Mouse (Mus musculus) adrenal gland, adult (tissue): ENCODE results near the gene Ccser2.

Source experiments
- DNase-seq, 2 experiments: peaks; one replicate each; pipeline ENCODE4 v3.0.0; 2022 to 2023; ENCODE audit warnings: low spot score in 1 of 2; ENCODE audit not compliant: inconsistent age in 2 of 2

The Ccser2 gene

GRCm38 (mm10) chr14:36883576-36883975 is 85.0 kb downstream of the Ccser2 start:
- no peak for DNase-seq

- DNase-seq: no peak
Measured at GRCm38 (mm10) chr14:36870257-36870656, 98.3 kb downstream of the Ccser2 start.

- DNase-seq: no peak
Measured at GRCm38 (mm10) chr14:36868769-36869362, 99.7 kb downstream of the Ccser2 start.

GRCm38 (mm10) chr14:36866966-36867700 is 101.4 kb downstream of the Ccser2 start:
- DNase-seq: peak; percentile 39 to 89

GRCm38 (mm10) chr14:36863877-36864489 is 104.6 kb downstream of the Ccser2 start:
- DNase-seq: peak; percentile 78 to 96

DNA sequence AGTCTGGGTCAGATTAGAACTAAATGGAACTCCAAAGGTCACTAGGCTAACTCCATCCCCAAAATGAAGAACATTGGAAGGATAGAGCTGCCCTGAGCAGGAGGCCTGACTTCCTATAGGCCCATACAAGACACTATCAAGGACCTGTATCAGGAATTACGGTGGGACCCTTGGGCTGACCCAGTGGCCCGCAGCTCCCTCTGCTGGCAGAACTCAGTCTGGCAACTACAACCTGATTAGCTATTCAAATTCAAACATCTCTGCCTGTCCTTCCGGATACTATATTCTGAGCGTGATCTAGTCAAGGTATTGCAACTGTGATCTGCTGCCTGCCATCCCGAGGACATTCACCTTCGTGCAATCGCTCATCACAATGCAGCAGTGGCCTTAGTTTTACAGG is 106.2 kb downstream of the Ccser2 start:
- DNase-seq: peak; percentile 23 to 76

DNA sequence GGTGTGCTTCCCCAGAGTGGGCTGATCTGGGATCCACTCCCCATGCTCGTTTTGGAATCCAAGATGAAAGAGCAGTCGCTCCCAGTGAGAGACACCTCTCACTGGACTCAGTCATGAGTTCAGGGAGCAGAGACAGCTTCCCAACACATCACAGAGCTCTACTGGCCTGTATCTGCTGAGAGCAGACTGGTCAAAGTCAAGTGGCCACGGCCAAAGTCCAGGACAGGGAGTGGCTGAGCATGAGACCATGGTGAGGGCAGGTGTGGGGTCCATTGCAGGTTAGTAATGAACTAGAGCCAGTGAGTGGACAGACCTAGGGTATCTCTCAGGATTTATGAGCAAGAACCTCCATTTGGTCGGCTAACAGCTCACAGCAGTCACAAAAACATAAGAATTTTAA is 109.6 kb downstream of the Ccser2 start:
- no peak for DNase-seq

DNA sequence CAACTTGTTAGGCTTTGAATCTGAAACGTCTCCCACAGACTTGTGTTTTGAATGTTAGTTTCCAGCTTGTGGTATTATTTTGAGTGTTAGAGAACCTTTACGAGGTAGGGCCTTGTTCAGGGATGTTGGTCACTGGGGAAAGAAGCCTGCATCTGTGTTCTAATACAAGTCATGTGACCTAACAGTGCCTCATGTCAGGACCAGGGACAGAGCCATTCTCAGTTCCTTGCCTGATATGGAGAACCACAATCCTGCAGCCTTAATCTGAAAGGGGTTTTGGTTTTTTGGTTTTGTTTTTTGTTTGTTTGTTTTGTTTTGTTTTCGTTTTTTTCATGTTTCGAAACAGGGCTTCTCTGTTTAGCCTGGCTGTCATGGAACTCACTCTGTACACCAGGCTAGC is 115.6 kb downstream of the Ccser2 start:
- DNase-seq: no peak

DNA sequence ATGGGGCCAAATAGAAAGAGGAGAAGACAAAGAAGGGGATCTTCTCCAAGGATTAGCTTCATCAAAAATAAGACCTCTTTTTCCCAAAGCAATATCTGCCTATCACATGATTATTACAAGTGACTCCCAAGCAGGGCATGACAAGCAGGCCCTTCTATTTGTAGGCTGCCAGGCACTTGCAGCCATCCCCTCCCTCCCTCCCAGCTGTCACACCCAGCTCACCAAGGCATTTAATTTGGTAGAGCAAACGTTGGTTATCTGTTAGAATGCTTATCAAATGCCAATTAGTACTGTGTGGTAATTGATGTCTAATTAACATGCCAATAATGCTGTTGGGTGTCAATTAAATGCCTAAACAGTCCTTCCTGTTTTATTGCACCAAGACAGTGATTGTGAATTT is 119.7 kb downstream of the Ccser2 start:
- DNase-seq: no peak
